Mouse (Mus musculus): Measurements from ENCODE around the gene Sept5.

- TF ChIP-seq CTCF (IDR thresholded peaks at IDR 0.05; ENCODE audit: borderline replicate concordance, control insufficient read depth, extremely low read depth, insufficient read depth, low read length, poor library complexity) (no peak), POLR2A (IDR thresholded peaks at IDR 0.05; ENCODE audit: control insufficient read depth, extremely low read depth, insufficient read depth, low read length, poor library complexity) (no peak)
Observed at GRCm38 (mm10) chr16:18577599-18578160, 52.1 kb downstream of the Sept5 start.

Measured in thymus, adult 2 months (tissue).